Mouse (Mus musculus): ENCODE data around the gene Zfp653.
A peak's percentile ranks its signal among the peaks of the same experiment; 100 is the strongest.

The Zfp653 gene

DNA sequence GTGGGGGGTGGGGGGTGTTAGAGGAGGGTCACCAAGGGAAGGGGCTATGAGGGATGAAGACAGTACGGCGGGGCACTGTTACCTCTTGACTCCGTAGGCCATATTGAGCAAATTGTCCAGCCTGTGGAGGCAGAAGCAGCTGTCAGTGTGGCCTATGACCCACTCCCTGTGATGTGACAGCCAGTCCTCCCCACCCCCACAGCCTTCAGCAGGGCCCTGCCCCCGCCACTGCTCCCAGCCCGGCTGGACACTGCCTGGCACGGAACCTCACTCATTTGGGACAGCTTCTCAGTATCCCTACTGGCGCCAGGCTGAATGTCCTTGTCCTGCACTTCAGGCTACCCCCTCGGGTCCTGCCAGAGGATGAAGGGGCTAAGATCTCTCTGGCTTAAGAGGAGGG lies 46.6 kb downstream of the Zfp653 start:
- peak; percentile 55 for DNase-seq

DNA sequence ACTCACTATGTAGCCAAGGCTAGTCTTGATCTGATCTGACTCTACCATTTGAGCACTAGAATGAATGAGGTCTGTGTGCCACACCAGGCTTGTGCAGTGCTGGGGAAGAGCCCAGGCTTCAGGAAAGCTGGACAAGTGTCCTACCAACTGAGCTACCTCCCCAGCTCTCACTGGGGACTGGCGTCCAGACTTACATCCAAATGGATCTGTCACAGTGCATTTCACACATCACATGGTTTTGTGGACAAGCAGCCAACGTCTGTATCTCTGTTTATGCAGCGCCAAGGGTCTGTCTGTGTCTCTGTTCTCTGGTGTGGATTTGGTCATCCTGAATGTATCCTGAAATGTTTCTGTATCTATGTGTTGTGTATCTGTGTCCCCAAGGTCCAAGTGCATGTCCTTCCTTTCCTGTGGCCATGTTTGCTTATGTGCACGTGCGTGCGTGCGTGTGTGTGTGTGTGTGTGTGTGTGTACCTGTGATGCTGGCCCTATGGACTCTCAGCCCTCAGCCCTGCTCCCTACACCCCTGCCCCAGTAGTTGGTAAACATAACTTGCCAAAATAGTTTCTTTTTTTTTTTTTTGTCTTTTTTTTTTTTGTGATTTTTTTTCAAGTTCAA lies 53.9 kb downstream of the Zfp653 start:
- DNase-seq: peak; percentile 78

DNA sequence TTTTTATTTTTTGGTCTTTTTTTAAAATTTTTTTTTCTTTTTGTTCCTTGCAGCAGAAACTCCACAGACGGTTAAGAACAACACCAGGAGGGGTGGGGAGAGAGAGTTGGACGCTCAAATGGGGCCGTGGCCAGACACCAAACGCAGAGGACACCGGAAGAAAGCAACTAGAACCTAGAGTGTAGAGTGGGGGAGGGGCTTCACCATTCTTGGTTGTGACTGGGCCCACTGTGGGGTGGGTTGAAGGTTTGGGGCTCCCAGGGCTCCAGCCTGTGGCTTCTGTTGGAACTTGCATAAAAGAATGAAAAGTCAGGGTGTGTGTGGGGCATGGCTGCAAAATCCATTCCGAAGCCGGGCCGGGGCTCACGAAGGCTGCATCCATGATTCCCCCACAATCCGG lies 54.9 kb downstream of the Zfp653 start:
- no peak for DNase-seq

DNA sequence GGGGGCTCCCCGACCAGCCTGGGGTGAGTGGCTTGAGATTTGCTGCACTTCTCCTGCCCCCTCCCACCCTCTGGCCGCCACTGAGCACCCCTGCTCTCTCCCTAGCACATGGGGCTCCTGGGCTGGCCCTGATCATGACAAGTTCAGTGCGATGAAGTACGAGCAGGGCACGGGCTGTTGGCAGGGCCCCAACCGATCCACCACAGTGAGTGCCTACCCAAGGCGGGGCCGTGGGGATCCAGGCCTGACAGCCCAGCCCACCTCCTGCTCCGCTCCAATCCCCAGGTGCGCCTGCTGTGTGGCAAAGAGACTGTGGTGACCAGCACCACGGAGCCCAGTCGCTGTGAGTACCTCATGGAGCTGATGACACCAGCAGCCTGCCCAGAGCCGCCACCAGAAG lies 58.4 kb downstream of the Zfp653 start:
- peak; percentile 47 for DNase-seq

DNA sequence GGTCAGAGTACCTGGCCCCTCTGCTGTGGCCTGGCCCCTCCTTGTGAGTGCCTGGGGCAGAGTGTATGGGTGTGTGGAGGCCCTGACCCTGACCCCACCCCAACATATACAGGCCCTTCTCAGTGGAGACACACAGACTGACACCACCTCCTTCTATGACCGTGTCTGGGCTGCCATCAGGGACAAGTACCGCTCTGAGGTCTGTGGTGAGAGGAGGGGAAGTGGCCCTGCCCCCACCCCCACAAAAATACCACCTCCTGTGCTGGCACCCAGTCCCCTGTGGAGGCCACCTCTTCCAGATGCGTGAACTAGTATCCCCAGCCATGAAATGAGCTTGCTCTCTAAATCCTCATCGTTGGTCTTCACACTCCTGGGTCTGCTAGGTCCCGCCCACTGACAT lies 60.1 kb downstream of the Zfp653 start:
- peak; percentile 46 for DNase-seq

Measured in cerebellum, adult 9-11 months (tissue).